Mouse (Mus musculus): Measurements from ENCODE around the gene Edrf1. TPM values are rescaled to one million over a fixed set of nuclear protein-coding genes. Genes with fewer than 3 reads are reported as not detected.

The Edrf1 gene
- total and polyA plus RNA-seq, 2 experiments from 2014 or later: 7.3 to 19.4 TPM

DNA sequence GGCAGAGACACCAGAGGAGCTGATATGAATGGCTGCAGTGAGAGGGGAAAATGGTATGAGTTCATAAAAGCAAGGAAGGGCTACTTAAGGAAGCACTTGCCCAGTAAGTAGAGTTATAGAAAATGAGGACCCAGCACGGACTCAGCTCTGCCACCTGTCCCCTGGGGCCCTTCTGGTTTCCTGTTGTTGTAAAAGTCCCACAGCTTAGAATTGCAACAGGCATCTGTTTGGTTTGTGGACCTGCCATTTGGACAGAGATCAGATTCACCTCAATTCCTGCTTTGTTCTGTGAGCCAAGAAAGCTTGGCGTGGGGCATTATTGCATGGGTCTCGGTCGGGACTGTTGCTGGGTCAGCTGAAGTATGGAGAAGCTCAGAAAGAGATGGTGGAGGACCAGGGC, 78.0 kb downstream of the Edrf1 start:
- TF ChIP-seq EP300 (IDR thresholded peaks at IDR 0.05; ENCODE audit: low read depth) (no peak), CTCF (IDR thresholded peaks at IDR 0.05; ENCODE audit: low read depth) (no peak)
- no peak overlapping the region for H3K27ac ChIP-seq (ENCODE audit: low read depth)
- no peaks in the 10 kb centered on the region for H3K27me3 ChIP-seq (ENCODE audit: control insufficient read depth, insufficient read depth, low read length)
- H3K4me3 ChIP-seq (ENCODE audit: low read depth, low read length): no peak overlapping the region
- DNase-seq (ENCODE audit: low spot score) (no peak), ATAC-seq (ENCODE audit: insufficient read depth, low read depth) (no peak)
- 81% methylated on average over 4 of the region's 4 CpGs for WGBS
- H3K4me1 ChIP-seq (ENCODE audit: control insufficient read depth, insufficient read depth): no peaks in the 10 kb centered on the region
- no peak overlapping the region for H3K9ac ChIP-seq (replicated peaks; ENCODE audit: low read depth, low read length)
- no peaks in the 10 kb centered on the region for H3K9me3 ChIP-seq (replicated peaks; ENCODE audit: control insufficient read depth, low read length)
- no peak overlapping the region for H3K4me2 ChIP-seq (ENCODE audit: low read depth, low read length)
- H3K36me3 ChIP-seq (replicated peaks; ENCODE audit: control insufficient read depth, insufficient read depth, low read length): peaks cover 69% of the 10 kb centered on the region

- ATAC-seq (ENCODE audit: insufficient read depth, low read depth): no peak
- Histone ChIP-seq H3K4me3 (ENCODE audit: low read depth, low read length) (no peak overlapping the region), H3K27ac (ENCODE audit: low read depth) (no peak overlapping the region), H3K9ac (replicated peaks; ENCODE audit: low read depth, low read length) (no peak overlapping the region), H3K36me3 (replicated peaks; ENCODE audit: control insufficient read depth, insufficient read depth, low read length) (peaks cover 98% of the 10 kb centered on the region), H3K4me2 (ENCODE audit: low read depth, low read length) (no peak overlapping the region), H3K27me3 (ENCODE audit: control insufficient read depth, insufficient read depth, low read length) (no peaks in the 10 kb centered on the region), H3K4me1 (ENCODE audit: control insufficient read depth, insufficient read depth) (no peaks in the 10 kb centered on the region), H3K9me3 (replicated peaks; ENCODE audit: control insufficient read depth, low read length) (no peaks in the 10 kb centered on the region)
- 86% methylated on average over 1 of the region's 1 CpGs for WGBS
- TF ChIP-seq CTCF (IDR thresholded peaks at IDR 0.05; ENCODE audit: low read depth): peak; percentile 21; the same call in 1 of the 2 replicates
- no peak for TF ChIP-seq EP300 (IDR thresholded peaks at IDR 0.05; ENCODE audit: low read depth)
- DNase-seq (ENCODE audit: low spot score): no peak
Measured at GRCm38 (mm10) chr7:133718580-133718979, 81.2 kb downstream of the Edrf1 start.

GRCm38 (mm10) chr7:133720616-133721015, 83.3 kb downstream of the Edrf1 start:
- H3K9ac ChIP-seq (replicated peaks; ENCODE audit: low read depth, low read length): no peak overlapping the region
- peaks cover 98% of the 10 kb centered on the region for H3K36me3 ChIP-seq (replicated peaks; ENCODE audit: control insufficient read depth, insufficient read depth, low read length)
- no peak overlapping the region for H3K27ac ChIP-seq (ENCODE audit: low read depth)
- H3K27me3 ChIP-seq (ENCODE audit: control insufficient read depth, insufficient read depth, low read length): no peaks in the 10 kb centered on the region
- no peak for DNase-seq (ENCODE audit: low spot score)
- no peaks in the 10 kb centered on the region for H3K4me1 ChIP-seq (ENCODE audit: control insufficient read depth, insufficient read depth)
- TF ChIP-seq EP300 (IDR thresholded peaks at IDR 0.05; ENCODE audit: low read depth) (no peak), CTCF (IDR thresholded peaks at IDR 0.05; ENCODE audit: low read depth) (no peak)
- 67% methylated on average over 11 of the region's 11 CpGs for WGBS
- H3K9me3 ChIP-seq (replicated peaks; ENCODE audit: control insufficient read depth, low read length): no peaks in the 10 kb centered on the region
- no peak for ATAC-seq (ENCODE audit: insufficient read depth, low read depth)
- H3K4me2 ChIP-seq (ENCODE audit: low read depth, low read length): no peak overlapping the region
- no peak overlapping the region for H3K4me3 ChIP-seq (ENCODE audit: low read depth, low read length)

Other genes with a start within 250 kb of the Edrf1 start
- not detected in 2 replicates for gene Tex36, start 35.4 kb upstream of the Edrf1 start, total RNA-seq (2014; rRNA removed; ENCODE audit: low replicate concordance)
- gene Tex36, start 35.4 kb upstream of the Edrf1 start, polyA plus RNA-seq (2015; fragmentation: Nextera tagmentation; extraction: Ambion mirVana): not detected in 2 replicates
- not detected in 2 replicates for gene Mmp21, start 42.5 kb downstream of the Edrf1 start, total RNA-seq (2014; rRNA removed; ENCODE audit: low replicate concordance)
- gene Mmp21, start 42.5 kb downstream of the Edrf1 start, polyA plus RNA-seq (2015; fragmentation: Nextera tagmentation; extraction: Ambion mirVana): not detected in 2 replicates
- 24.3 and 46.1 TPM in 2 replicates for gene Bccip, start 71.8 kb downstream of the Edrf1 start, total RNA-seq (2014; rRNA removed; ENCODE audit: low replicate concordance)
- 87.4 and 93.1 TPM in 2 replicates for gene Bccip, start 71.8 kb downstream of the Edrf1 start, polyA plus RNA-seq (2015; fragmentation: Nextera tagmentation; extraction: Ambion mirVana)
- gene Uros, start 72.5 kb downstream of the Edrf1 start, total RNA-seq (2014; rRNA removed; ENCODE audit: low replicate concordance): 15.3 and 30.8 TPM in 2 replicates
- 35.0 and 38.2 TPM in 2 replicates for gene Uros, start 72.5 kb downstream of the Edrf1 start, polyA plus RNA-seq (2015; fragmentation: Nextera tagmentation; extraction: Ambion mirVana)
- not detected in 2 replicates for gene Fank1, start 139.3 kb downstream of the Edrf1 start, total RNA-seq (2014; rRNA removed; ENCODE audit: low replicate concordance)
- 0.08 and 0.41 TPM in 2 replicates for gene Fank1, start 139.3 kb downstream of the Edrf1 start, polyA plus RNA-seq (2015; fragmentation: Nextera tagmentation; extraction: Ambion mirVana)
- gene Dhx32, start 145.2 kb downstream of the Edrf1 start, total RNA-seq (2014; rRNA removed; ENCODE audit: low replicate concordance): 59.8 and 64.3 TPM in 2 replicates
- gene Dhx32, start 145.2 kb downstream of the Edrf1 start, polyA plus RNA-seq (2015; fragmentation: Nextera tagmentation; extraction: Ambion mirVana): 33.1 and 37.1 TPM in 2 replicates